Mouse (Mus musculus) liver, postnatal 0 days (tissue): Measurements from ENCODE around the gene Rnf126. TPM values are rescaled to one million over a fixed set of nuclear protein-coding genes. Genes with fewer than 3 reads are reported as not detected.

Experiments
- ATAC-seq: fragments of 200-750 bp; cut with Nextera tagmentation; 2 replicates; pipeline ENCODE4 v1.8.0; 2017; ENCODE audit warnings: mild to moderate bottlenecking, moderate library complexity
- DNase-seq: peaks from one replicate; pipeline ENCODE4 v3.0.0-alpha.2; 2016
- H3K27ac ChIP-seq: fragments of 300-500 bp; sonication (generic); 2 replicates; pipeline ENCODE4 v1.5.1; 2014; ENCODE audit warnings: antibody characterized with exemption, moderate library complexity, mild to moderate bottlenecking, low read depth
- H3K27me3 ChIP-seq: fragments of 300-500 bp; sonication (generic); 2 replicates; pipeline ENCODE4 v1.6.1; 2014; ENCODE audit warnings: low read length, control low read depth, mixed read lengths; ENCODE audit not compliant: insufficient read depth
- H3K36me3 ChIP-seq: fragments of 300-500 bp; sonication (generic); replicated peaks from 2 replicates; pipeline ENCODE4 v1.6.1; 2014; ENCODE audit warnings: mild to moderate bottlenecking, control low read depth, low read length, moderate library complexity, mixed read lengths; ENCODE audit not compliant: insufficient read depth
- H3K4me1 ChIP-seq: fragments of 300-500 bp; sonication (generic); 2 replicates; pipeline ENCODE4 v1.6.1; 2014; ENCODE audit warnings: antibody characterized with exemption, mild to moderate bottlenecking, control low read depth; ENCODE audit not compliant: insufficient read depth
- H3K4me2 ChIP-seq: fragments of 300-500 bp; sonication (generic); 2 replicates; pipeline ENCODE4 v1.6.1; 2014; ENCODE audit warnings: low read depth, mild to moderate bottlenecking, low read length, moderate library complexity, mixed read lengths
- H3K4me3 ChIP-seq: fragments of 300-500 bp; sonication (generic); 2 replicates; pipeline ENCODE4 v1.5.1; 2014; ENCODE audit warnings: low read depth, low read length
- H3K9ac ChIP-seq: fragments of 300-500 bp; sonication (generic); replicated peaks from 2 replicates; pipeline ENCODE4 v1.6.1; 2014; ENCODE audit warnings: mild to moderate bottlenecking, moderate library complexity
- H3K9me3 ChIP-seq: fragments of 300-500 bp; sonication (generic); 2 replicates; pipeline ENCODE4 v1.6.1; 2016; ENCODE audit warnings: mild to moderate bottlenecking, control low read depth, low read length, mixed read lengths
- CTCF ChIP-seq: sonication (generic); IDR thresholded peaks from 2 replicates; pipeline ENCODE4 v1.5.1; 2016; ENCODE audit warnings: antibody characterized with exemption, low read depth
- EP300 ChIP-seq: IDR thresholded peaks from 2 replicates; pipeline ENCODE4 v1.6.1; 2016; ENCODE audit warnings: antibody characterized with exemption, low read depth, mild to moderate bottlenecking
- WGBS: fragments of 180-500 bp; shearing (Covaris S2); extraction: QIAGEN DNeasy Blood & Tissue Kit; methylation state at CpG from one replicate; pipeline ENCODE4 v1.1.7; 2014; ENCODE audit not compliant: insufficient replicate concordance; 5-methylcytosine and 5-hydroxymethylcytosine counted together
- polyA plus RNA-seq: library from polyadenylated mRNA; unstranded; fragments of >200 nt; fragmentation: Nextera tagmentation; extraction: Ambion mirVana; gene quantifications from 2 replicates; pipeline ENCODE4 v1.2.1, GENCODE M21; 2015

Rnf126 gene
- polyA plus RNA-seq, 1 experiment from 2014 or later: 28.2 TPM

DNA sequence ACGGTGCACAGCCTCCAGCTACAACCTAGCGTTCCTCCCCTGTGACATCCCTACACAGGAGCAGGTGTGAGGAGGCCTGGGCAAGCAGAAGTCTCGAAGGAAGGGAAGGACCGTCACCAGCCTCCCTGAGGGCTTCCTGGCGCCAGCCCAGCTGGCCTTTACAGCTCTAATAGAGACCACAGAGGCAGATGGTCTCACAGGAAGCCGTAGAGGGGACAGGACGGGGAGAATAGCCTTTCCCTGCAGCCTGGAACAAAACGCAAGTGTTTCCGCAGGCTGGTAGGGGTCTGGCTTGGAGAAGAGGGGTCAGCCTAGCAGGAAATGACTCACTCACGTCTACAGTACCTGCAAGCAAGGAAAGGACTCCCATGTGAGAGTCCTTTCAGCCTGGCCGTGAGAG is 41.1 kb upstream of the Rnf126 start:
- 56% methylated on average over 11 of the region's 11 CpGs for WGBS
- peaks cover 16% of the 10 kb centered on the region for H3K4me1 ChIP-seq
- H3K9me3 ChIP-seq: no peaks in the 10 kb centered on the region
- 0 out of 2 replicates have a peak, but pooled peaks have one; percentile 7 for ATAC-seq
- H3K27ac ChIP-seq: no peak overlapping the region
- no peak for DNase-seq
- no peak for TF ChIP-seq CTCF
- TF ChIP-seq EP300: no peak
- no peak overlapping the region for H3K9ac ChIP-seq
- H3K4me3 ChIP-seq: no peak overlapping the region
- no peaks in the 10 kb centered on the region for H3K27me3 ChIP-seq
- no peaks in the 10 kb centered on the region for H3K36me3 ChIP-seq
- H3K4me2 ChIP-seq: no peak overlapping the region

DNA sequence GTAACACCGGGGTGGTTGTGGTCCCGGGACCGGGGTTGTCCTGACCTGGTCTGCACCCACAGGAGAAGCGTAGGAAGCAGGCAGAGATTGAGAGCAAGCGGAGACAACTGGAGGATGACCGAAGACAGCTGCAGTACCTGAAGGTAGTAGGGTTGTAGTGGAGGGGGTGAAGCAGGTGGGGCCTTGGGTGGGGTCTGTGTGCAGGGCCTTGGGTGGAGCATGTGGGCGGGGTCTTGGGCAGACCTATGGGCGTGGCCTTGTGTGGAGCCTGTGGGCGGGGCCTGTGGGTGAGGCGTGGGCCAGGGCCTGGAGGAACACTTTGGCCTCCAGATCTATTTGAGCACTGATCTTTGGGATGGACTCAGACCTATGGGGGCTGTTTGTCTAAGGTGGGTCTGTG is 40.2 kb upstream of the Rnf126 start:
- H3K4me3 ChIP-seq: no peak overlapping the region
- H3K9ac ChIP-seq: no peak overlapping the region
- H3K4me1 ChIP-seq: peaks cover 24% of the 10 kb centered on the region
- H3K27me3 ChIP-seq: no peaks in the 10 kb centered on the region
- no peaks in the 10 kb centered on the region for H3K36me3 ChIP-seq
- TF ChIP-seq CTCF (no peak), EP300 (no peak)
- no peak overlapping the region for H3K27ac ChIP-seq
- no peak for ATAC-seq
- DNase-seq: peak; percentile 56
- WGBS: 70% methylated on average over 10 of the region's 10 CpGs
- H3K9me3 ChIP-seq: no peaks in the 10 kb centered on the region
- no peak overlapping the region for H3K4me2 ChIP-seq

DNA sequence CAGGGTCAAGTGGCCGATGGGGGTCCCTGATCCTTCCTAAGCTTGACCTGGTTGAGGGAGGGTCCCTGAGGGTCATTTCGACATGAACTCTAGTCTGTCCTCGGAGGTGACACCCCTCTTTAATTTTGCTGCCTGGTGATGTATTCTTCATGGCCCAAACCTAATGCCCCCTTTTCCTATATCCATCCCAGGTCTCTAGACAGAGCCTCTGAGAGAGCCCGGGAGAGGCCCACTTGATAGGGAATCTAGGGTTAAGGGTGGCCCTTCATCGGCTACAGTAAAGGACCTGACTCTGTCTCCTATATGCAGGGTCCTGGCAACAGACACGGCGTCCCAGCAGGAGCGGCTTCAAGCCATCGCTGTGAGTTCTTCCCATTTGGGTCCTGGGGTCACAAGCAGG is 39.6 kb upstream of the Rnf126 start:
- no peak for DNase-seq
- no peak overlapping the region for H3K9ac ChIP-seq
- H3K4me2 ChIP-seq: no peak overlapping the region
- WGBS: 74% methylated on average over 9 of the region's 9 CpGs
- H3K27me3 ChIP-seq: no peaks in the 10 kb centered on the region
- H3K9me3 ChIP-seq: no peaks in the 10 kb centered on the region
- H3K27ac ChIP-seq: no peak overlapping the region
- no peak for TF ChIP-seq EP300
- no peak for TF ChIP-seq CTCF
- no peak overlapping the region for H3K4me3 ChIP-seq
- H3K36me3 ChIP-seq: no peaks in the 10 kb centered on the region
- no peak for ATAC-seq
- H3K4me1 ChIP-seq: peaks cover 27% of the 10 kb centered on the region

DNA sequence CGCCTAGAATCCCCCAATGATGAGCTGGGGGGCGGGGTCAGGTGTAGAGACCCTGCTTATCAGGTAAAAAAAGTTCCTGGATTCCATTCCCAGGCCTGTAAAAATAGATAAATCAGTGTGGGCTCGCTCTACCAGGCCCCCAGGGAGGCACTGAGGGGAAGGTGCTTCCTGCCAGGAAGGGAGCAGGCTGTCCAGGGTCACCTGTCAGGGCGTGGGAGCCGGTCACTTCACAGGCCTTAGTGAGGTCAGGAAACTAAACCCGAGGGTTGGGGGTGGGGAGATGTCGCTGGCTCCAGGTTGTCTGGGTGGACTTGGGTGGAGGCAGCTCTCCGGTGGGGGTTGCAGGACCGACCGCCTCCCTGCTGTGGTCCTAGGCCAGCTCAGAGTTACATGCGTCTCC is 38.9 kb upstream of the Rnf126 start:
- Histone ChIP-seq H3K9ac (peak overlapping the region; percentile 21; the same call in 1 of the 2 replicates), H3K27ac (no peak overlapping the region), H3K4me3 (no peak overlapping the region), H3K4me2 (no peak overlapping the region), H3K36me3 (no peaks in the 10 kb centered on the region), H3K27me3 (no peaks in the 10 kb centered on the region), H3K9me3 (no peaks in the 10 kb centered on the region), H3K4me1 (peaks cover 27% of the 10 kb centered on the region)
- ATAC-seq (no peak), DNase-seq (no peak)
- 41% methylated on average over 11 of the region's 11 CpGs for WGBS
- TF ChIP-seq EP300 (no peak), CTCF (no peak)

DNA sequence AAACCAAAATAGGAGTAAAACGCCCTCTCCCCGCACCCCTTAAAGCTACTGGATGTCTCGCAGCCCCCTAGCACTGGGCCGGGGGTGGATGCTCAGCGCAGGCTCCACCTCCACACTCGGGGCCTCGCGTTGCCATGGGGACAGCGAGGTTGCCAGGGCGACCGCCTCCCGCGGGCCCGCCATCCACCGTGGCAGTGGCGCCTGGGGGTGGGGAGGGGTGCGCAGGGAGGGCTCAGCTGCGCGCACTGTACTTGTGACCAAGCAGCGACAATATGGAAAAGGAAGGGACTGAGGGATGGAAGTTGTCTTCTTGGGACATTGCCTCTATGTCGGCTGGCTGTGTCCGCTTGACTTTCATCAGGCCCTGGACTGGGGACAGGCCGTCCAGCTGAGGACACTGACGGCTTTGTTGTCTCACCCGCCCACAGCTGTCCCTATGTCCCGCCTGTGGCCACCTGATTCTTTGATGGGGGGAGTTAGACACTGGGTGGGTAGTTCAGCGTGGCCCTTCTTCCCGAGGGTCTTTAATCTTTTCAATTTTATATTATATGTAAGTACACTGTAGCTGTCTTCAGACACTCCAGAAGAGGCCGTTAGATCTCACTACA is 37.1 kb upstream of the Rnf126 start:
- Histone ChIP-seq H3K9ac (no peak overlapping the region), H3K36me3 (no peaks in the 10 kb centered on the region), H3K4me2 (no peak overlapping the region), H3K4me1 (peaks cover 22% of the 10 kb centered on the region), H3K9me3 (no peaks in the 10 kb centered on the region), H3K27ac (no peak overlapping the region; the same call in 1 of the 2 replicates), H3K4me3 (no peak overlapping the region), H3K27me3 (no peaks in the 10 kb centered on the region)
- WGBS: 49% methylated on average over 29 of the region's 29 CpGs
- TF ChIP-seq EP300 (no peak), CTCF (no peak)
- peak; percentile 39 for DNase-seq
- ATAC-seq: no peak

DNA sequence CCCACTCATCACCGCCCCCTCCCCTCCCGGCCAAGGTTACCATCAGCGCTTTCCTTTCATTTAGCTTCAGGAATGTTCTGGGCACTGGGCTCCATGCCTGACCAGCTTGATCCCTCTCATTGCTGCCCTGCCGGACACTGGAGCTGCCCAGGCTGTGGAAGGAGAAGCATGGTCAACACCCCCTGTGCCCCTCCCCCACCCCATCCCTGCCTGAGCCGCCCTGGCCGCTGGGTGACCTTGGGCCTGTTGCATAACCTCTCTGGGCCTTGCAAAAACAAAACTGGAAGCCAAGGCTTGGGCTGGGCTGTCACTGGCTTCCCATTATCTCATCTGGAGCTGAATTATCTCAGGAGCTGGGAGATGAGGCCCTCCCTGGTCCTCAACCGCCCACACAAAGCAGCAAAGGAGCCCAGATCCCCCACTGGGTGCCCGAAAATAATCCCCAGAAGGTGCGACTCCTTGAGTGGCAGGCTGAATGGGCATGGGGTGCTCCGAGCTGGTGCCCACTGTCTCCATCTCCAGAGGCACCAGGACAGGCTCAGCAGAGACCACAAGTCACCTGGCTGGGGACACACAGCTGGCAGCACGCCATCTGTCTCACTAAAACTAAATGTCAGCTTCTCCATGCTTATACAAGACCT is 35.7 kb upstream of the Rnf126 start:
- Histone ChIP-seq H3K9me3 (no peaks in the 10 kb centered on the region), H3K27me3 (no peaks in the 10 kb centered on the region), H3K4me1 (peaks cover 21% of the 10 kb centered on the region), H3K27ac (peak overlapping the region; percentile 64), H3K9ac (peak overlapping the region; percentile 46; the same call in 1 of the 2 replicates), H3K36me3 (no peaks in the 10 kb centered on the region), H3K4me3 (peak overlapping the region; percentile 19; the same call in 1 of the 2 replicates), H3K4me2 (peak overlapping the region; percentile 62)
- peak; percentile 87 for DNase-seq
- no peak for TF ChIP-seq EP300
- no peak for TF ChIP-seq CTCF
- 39% methylated on average over 11 of the region's 11 CpGs for WGBS
- peak; percentile 82 for ATAC-seq
